Mouse (Mus musculus): ENCODE results near the gene Wdr17.
A peak's percentile ranks its signal among the peaks of the same experiment; 100 is the strongest.

Gene Wdr17

DNA sequence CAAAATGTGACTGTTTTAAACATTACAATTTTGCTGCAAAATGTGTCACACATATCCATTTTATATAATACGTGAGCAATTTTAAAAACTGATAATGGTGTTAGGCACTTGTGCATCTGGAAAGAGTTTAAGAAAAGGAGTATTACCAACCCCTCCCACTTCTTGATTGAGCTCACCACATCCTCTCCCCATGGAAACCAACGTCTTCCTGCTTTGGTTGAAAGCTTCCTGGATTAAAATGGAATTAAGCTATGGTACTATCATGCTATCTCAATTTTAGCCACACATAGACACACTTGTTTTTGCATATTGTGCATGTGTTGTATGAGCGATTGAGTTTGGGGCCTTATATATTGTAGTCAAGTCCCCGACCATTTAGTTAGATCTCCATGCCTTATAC is 283.5 kb downstream of the Wdr17 start:
- no peak for DNase-seq (ENCODE audit: inconsistent age in 2 of 2, low spot score in 1 of 2)

DNA sequence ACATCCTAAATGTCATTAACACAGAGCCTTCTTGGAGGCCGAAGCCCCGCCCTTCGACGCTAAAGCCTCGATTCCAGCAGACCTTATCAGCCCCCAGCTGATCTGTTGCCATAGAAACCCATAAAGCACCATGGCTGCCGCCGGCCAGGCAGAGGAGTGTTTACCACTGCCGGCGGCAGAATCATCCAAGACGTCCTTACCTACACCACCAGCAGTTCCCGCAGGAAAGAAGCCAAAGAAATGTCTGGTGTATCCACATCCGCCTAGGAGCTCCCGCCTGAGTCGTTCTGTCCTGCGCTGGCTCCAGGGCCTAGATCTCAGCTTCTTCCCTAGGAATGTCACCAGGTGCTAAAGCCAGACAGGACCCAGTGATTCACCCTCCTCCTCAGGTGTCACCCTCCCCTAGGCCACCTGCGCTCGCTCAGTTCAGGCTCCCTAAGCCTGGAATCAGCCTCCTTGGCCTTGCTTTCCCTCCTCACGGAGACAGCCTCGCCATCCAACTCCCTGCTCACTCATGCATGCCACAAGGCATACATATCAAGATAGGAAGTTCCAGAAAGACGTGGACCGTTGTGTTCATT is 286.2 kb downstream of the Wdr17 start, which contains the start of gene Spata4:
Gene Spata4 (plus strand): TSS at position 111 of the 581 bp plus-strand sequence.
- DNase-seq (ENCODE audit: inconsistent age in 2 of 2, low spot score in 1 of 2) = peak; percentile 76 to 88

DNA sequence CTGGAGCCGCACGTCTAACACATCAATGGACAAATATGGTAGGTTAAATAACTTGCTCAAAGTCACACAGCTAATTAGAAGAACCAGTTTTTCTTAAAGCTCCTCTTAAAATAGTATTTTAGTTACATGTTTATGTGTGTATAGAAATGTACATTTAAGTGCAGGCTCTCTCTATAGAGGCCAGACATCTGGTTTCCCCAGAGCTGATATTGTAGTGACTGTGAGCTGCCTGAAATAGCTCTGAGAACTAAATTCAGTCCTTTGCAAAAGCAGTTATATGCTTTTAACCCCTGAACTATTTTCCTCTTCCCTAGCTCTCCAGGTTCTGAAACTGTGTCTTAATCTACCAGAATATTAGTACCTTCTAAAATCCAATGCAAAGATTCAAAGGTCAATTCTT is 289.6 kb downstream of the Wdr17 start:
- DNase-seq (ENCODE audit: inconsistent age in 2 of 2, low spot score in 1 of 2) = no peak

DNA sequence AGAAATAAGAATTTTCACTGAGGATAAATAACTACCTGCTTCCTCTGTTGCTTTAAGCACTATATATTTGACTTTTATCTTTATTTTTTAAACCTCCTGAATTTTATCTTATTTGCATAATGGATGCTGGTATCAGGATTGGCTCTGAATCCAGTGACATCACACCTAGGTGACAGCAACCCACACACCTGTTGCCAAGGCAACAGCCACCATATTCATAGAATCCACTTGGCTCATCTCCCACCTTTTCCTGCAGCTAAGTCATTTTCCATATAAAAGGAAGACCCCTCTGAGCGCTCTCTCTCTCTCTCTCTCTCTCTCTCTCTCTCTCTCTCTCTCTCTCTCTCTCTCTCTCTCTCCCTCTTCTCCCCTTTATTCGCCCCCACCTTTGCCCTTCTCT is 290.0 kb downstream of the Wdr17 start:
- no peak for DNase-seq (ENCODE audit: inconsistent age in 2 of 2, low spot score in 1 of 2)

DNA sequence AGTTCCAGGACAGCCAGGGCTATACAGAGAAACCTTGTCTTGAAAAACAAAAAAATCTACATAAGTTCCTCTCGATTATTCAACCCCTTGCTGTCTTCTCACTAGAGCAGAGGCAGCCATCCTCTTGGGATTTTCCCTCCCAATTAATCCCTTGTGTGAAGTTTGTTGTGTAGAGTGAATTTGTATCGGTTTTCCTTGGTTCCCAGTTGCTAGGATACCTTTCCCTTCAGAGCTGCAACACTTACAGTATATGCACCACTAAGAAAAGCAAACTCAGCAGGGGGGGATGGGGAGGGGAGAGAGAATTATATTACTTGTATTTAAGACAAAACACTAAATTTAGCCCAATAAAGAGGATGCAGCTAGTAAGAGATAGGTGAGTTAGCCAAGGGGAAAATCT is 290.9 kb downstream of the Wdr17 start:
- DNase-seq (ENCODE audit: inconsistent age in 2 of 2, low spot score in 1 of 2) = no peak

DNA sequence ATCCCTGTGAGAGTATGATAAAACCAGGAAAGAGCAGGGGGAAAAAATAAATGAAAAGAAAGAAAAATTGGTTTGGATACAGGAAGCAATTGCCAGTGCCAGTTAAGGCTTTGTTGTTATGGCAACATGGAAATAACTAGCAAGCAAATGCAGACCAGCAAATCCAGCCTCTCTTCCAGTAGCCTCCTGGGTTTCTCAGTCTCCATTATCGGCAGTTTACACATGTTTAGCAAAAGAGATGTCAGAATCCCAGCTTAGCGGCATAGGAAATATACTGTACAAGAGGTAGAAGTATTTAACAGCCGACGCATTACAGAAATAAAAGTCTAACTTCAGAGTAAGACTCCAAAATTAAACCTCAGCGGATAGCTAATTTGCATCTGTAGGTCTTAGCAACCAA is 292.4 kb downstream of the Wdr17 start:
- no peak for DNase-seq (ENCODE audit: inconsistent age in 2 of 2, low spot score in 1 of 2)

DNA sequence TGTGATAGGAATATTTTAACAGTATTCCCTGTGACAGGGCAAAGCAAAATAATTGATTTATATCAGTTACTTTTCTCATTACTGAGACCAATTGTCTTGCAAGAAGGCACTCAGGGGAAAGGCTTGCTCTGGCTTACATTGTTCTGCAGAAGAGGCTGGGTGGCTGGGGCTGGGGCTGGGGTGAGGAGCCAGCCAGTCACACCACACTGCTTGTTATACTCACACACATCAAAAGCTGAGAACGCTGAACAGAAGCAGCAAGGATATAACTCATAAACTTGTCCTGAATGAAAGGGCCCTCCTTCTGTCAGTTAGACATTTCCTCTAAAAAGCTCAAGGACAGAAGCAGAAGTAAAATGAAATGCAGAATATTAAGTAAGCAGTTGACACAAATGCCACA is 304.1 kb downstream of the Wdr17 start:
- peak in 1 of 2 experiments; percentile 34 for DNase-seq (ENCODE audit: inconsistent age in 2 of 2, low spot score in 1 of 2)

DNA sequence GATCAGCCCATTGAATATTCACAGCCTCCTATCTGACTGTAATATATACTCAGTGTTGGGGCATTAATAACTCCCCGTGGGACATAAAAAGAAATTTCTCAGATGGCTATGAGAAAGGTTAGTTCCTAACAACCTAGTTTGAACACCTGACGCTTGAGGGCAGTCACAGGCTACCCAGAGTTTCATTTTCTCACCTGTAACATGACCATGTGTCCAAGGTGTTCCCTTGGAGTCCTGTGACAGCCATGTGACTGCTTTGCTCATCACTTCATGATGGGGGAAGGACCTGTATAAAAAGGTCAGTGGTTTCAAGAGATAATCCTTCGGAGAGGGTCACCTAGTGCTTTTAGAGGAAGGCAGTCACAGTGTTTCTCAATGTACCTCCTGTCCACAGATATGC is 305.5 kb downstream of the Wdr17 start:
- no peak for DNase-seq (ENCODE audit: inconsistent age in 2 of 2, low spot score in 1 of 2)
